Mouse (Mus musculus): ENCODE data around the gene Vwa5b2. TPM values are rescaled to one million over a fixed set of nuclear protein-coding genes. Genes with fewer than 3 reads are reported as not detected.

The Vwa5b2 gene
- polyA plus RNA-seq, 1 experiment, result 1.2 TPM

DNA sequence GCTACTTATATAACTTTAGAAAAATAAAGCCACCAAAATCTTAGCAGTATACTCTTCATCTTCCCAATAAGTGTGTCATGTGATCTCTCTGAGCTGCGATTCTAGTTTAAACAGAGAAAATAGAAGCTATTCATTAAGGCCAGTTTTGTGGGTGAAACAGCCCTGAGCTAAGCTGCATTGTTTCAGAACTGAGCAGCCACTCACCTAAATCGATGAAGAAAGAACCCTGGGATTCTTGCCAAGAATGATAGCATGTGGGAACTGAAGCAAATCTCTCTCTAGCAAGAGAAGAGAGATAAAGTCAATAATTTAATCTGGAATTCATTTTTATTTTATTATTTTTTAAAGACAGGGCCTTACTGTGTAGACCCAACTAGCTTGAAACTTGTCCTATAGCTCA lies 33.9 kb downstream of the Vwa5b2 start:
- Histone ChIP-seq H3K27me3 (ENCODE audit: control insufficient read depth, insufficient read depth, low read length, poor library complexity, severe bottlenecking) (no peaks in the 10 kb centered on the region), H3K27ac (ENCODE audit: insufficient read depth, low read length) (no peak overlapping the region), H3K36me3 (ENCODE audit: control insufficient read depth, insufficient read depth, low read length, poor library complexity, severe bottlenecking) (no peaks in the 10 kb centered on the region), H3K9ac (ENCODE audit: low read depth, poor library complexity, severe bottlenecking) (no peak overlapping the region), H3K4me1 (ENCODE audit: control insufficient read depth, insufficient read depth, low read length) (no peaks in the 10 kb centered on the region), H3K4me3 (ENCODE audit: low read depth, low read length) (no peak overlapping the region), H3K9me3 (replicated peaks; ENCODE audit: control insufficient read depth, insufficient read depth, low read length, poor library complexity, severe bottlenecking) (no peaks in the 10 kb centered on the region)
- TF ChIP-seq POLR2A (IDR thresholded peaks at IDR 0.05; ENCODE audit: insufficient read depth, low read length), result no peak
- no peak for TF ChIP-seq CTCF (IDR thresholded peaks at IDR 0.05; ENCODE audit: low read depth, low read length)
- TF ChIP-seq EP300 (IDR thresholded peaks at IDR 0.05; ENCODE audit: insufficient read depth, low read depth, low read length), result no peak

DNA sequence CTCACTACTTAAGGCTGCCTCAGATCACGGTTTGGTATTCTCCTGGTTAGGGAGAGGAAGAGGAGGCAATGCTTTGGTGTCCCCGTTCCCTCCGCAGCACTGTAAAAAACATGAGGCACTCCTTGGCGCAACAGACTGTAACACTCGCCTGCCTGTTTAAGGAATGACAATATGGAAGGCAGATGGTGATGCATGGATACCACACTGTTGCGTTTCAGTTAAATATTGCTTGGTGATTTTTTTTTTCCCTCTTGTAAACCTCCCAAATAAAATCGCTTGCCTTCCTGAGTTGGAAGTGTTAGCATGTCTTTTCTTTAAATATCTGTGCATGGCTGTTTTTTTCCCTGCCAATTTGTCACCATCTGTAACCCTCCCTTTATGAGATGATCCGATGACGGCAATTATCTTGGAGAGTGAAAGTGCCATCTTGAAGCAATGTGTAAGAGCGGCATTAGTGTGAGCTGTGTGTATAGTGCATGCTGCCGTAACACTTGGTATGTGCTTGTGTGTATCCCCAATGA lies 39.7 kb downstream of the Vwa5b2 start:
- H3K27me3 ChIP-seq (ENCODE audit: control insufficient read depth, insufficient read depth, low read length, poor library complexity, severe bottlenecking), result no peaks in the 10 kb centered on the region

DNA sequence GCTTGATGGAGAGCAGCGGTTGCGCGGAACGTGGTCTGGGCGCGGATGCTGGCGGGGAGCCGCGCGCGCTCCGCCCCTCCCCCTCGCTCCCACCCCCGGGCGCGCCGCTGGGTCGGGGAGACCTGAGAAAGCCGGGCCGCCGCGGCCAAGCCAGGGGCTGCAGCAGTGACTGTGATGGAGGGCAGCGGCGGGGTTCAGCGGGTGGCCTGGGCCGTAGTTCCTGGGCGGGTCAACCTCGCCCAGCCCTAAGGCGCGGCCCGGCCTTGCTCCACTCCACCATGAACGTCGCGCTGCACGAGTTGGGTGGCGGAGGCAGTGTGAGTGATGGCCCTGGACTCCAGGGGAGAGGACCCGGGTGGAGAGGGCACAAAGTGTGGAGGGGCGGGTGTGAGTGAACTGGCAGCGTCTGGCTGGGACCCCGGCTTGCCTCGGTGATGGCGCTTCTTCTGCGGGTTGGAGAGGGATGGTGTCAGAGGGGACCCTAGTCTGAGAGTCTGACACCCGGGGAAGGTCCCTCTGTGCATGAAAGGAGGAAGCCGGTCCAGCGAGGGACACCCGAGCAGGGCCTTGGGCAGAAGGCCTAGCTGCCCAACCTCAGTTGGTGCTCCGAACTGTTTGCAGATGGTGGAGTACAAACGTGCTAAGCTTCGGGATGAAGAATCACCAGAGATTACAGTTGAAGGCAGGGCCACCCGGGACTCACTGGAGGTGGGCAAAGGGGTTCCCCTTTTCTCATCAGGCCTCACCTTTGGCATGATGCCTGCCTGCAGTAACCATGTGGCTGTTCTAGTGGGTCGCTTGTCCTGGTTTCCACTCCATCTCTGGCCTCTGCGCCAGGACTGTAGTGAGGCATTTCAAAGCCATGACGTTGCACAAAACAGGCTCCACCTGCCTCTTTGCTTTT lies 40.7 kb downstream of the Vwa5b2 start, which contains the start of gene Ece2:
Ece2 (plus strand) TSS at position 98 of the 904 bp plus-strand sequence.
- Histone ChIP-seq H3K9me3 (replicated peaks; ENCODE audit: control insufficient read depth, insufficient read depth, low read length, poor library complexity, severe bottlenecking) (no peaks in the 10 kb centered on the region), H3K27ac (ENCODE audit: insufficient read depth, low read length) (no peak within 1 kb of the TSS), H3K27me3 (ENCODE audit: control insufficient read depth, insufficient read depth, low read length, poor library complexity, severe bottlenecking) (no peaks in the 10 kb centered on the region), H3K9ac (ENCODE audit: low read depth, poor library complexity, severe bottlenecking) (peak within 1 kb of the TSS; percentile 47), H3K36me3 (ENCODE audit: control insufficient read depth, insufficient read depth, low read length, poor library complexity, severe bottlenecking) (no peaks in the 10 kb centered on the region), H3K4me1 (ENCODE audit: control insufficient read depth, insufficient read depth, low read length) (peaks cover 2% of the 10 kb centered on the region), H3K4me3 (ENCODE audit: low read depth, low read length) (peak within 1 kb of the TSS; percentile 74)
- TF ChIP-seq EP300 (IDR thresholded peaks at IDR 0.05; ENCODE audit: insufficient read depth, low read depth, low read length) (no peak), POLR2A (IDR thresholded peaks at IDR 0.05; ENCODE audit: insufficient read depth, low read length) (no peak), CTCF (IDR thresholded peaks at IDR 0.05; ENCODE audit: low read depth, low read length) (no peak)

More for the DNA sequence above, 39.7 kb downstream of the Vwa5b2 start:
- H3K27ac ChIP-seq (ENCODE audit: insufficient read depth, low read length), result no peak overlapping the region
- H3K36me3 ChIP-seq (ENCODE audit: control insufficient read depth, insufficient read depth, low read length, poor library complexity, severe bottlenecking), result no peaks in the 10 kb centered on the region
- peak overlapping the region; percentile 47; the same call in 1 of the 2 replicates for H3K9ac ChIP-seq (ENCODE audit: low read depth, poor library complexity, severe bottlenecking)
- TF ChIP-seq POLR2A (IDR thresholded peaks at IDR 0.05; ENCODE audit: insufficient read depth, low read length) (no peak), EP300 (IDR thresholded peaks at IDR 0.05; ENCODE audit: insufficient read depth, low read depth, low read length) (no peak), CTCF (IDR thresholded peaks at IDR 0.05; ENCODE audit: low read depth, low read length) (no peak)
- H3K4me3 ChIP-seq (ENCODE audit: low read depth, low read length), result no peak overlapping the region
- no peaks in the 10 kb centered on the region for H3K9me3 ChIP-seq (replicated peaks; ENCODE audit: control insufficient read depth, insufficient read depth, low read length, poor library complexity, severe bottlenecking)
- H3K4me1 ChIP-seq (ENCODE audit: control insufficient read depth, insufficient read depth, low read length), result peaks cover 2% of the 10 kb centered on the region

DNA sequence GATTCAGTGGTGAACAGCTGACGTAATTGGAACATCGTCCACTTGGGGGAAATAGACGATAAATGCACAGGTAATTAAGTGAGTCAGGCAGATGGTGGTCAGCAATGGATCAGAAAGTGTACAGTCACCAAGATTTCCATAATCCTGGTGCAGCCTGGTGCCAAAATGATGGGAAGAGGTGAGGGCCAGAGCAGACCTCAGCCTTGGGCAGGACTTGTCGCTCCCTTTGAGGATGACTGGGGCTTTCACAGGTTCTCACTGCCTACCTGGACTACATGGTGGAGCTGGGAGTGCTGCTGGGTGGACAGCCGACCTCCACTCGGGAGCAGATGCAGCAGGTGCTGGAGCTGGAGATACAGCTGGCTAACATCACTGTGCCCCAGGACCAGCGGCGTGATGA lies 48.1 kb downstream of the Vwa5b2 start:
- H3K27ac ChIP-seq (ENCODE audit: insufficient read depth, low read length), result no peak overlapping the region
- no peaks in the 10 kb centered on the region for H3K27me3 ChIP-seq (ENCODE audit: control insufficient read depth, insufficient read depth, low read length, poor library complexity, severe bottlenecking)
- H3K4me3 ChIP-seq (ENCODE audit: low read depth, low read length), result no peak overlapping the region
- no peaks in the 10 kb centered on the region for H3K9me3 ChIP-seq (replicated peaks; ENCODE audit: control insufficient read depth, insufficient read depth, low read length, poor library complexity, severe bottlenecking)
- H3K9ac ChIP-seq (ENCODE audit: low read depth, poor library complexity, severe bottlenecking), result no peak overlapping the region
- no peaks in the 10 kb centered on the region for H3K36me3 ChIP-seq (ENCODE audit: control insufficient read depth, insufficient read depth, low read length, poor library complexity, severe bottlenecking)
- TF ChIP-seq CTCF (IDR thresholded peaks at IDR 0.05; ENCODE audit: low read depth, low read length) (no peak), EP300 (IDR thresholded peaks at IDR 0.05; ENCODE audit: insufficient read depth, low read depth, low read length) (no peak), POLR2A (IDR thresholded peaks at IDR 0.05; ENCODE audit: insufficient read depth, low read length) (no peak)
- H3K4me1 ChIP-seq (ENCODE audit: control insufficient read depth, insufficient read depth, low read length), result no peaks in the 10 kb centered on the region

DNA sequence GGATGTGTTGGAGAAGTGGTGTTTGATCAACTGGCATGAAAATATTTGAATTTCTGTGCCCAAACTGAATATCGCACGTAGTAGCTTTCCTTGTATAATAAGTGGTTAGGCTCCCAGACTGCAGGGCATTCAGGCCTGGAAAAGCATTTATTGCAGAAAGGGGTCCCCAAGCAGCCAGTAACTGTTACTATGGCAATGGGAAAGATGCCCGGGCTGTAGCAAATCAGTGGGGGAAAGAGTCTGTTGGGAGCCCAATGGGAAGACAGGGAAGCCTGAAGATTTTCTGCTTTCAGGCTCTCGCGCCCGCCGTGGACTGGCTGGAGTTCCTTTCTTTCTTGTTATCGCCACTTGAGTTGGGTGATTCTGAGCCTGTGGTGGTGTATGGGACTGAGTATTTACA lies 49.1 kb downstream of the Vwa5b2 start:
- no peak overlapping the region for H3K9ac ChIP-seq (ENCODE audit: low read depth, poor library complexity, severe bottlenecking)
- H3K4me1 ChIP-seq (ENCODE audit: control insufficient read depth, insufficient read depth, low read length), result no peaks in the 10 kb centered on the region
- no peak overlapping the region for H3K27ac ChIP-seq (ENCODE audit: insufficient read depth, low read length)
- H3K4me3 ChIP-seq (ENCODE audit: low read depth, low read length), result no peak overlapping the region
- TF ChIP-seq CTCF (IDR thresholded peaks at IDR 0.05; ENCODE audit: low read depth, low read length) (no peak), EP300 (IDR thresholded peaks at IDR 0.05; ENCODE audit: insufficient read depth, low read depth, low read length) (no peak), POLR2A (IDR thresholded peaks at IDR 0.05; ENCODE audit: insufficient read depth, low read length) (no peak)
- H3K27me3 ChIP-seq (ENCODE audit: control insufficient read depth, insufficient read depth, low read length, poor library complexity, severe bottlenecking), result no peaks in the 10 kb centered on the region
- no peaks in the 10 kb centered on the region for H3K36me3 ChIP-seq (ENCODE audit: control insufficient read depth, insufficient read depth, low read length, poor library complexity, severe bottlenecking)
- H3K9me3 ChIP-seq (replicated peaks; ENCODE audit: control insufficient read depth, insufficient read depth, low read length, poor library complexity, severe bottlenecking), result no peaks in the 10 kb centered on the region

DNA sequence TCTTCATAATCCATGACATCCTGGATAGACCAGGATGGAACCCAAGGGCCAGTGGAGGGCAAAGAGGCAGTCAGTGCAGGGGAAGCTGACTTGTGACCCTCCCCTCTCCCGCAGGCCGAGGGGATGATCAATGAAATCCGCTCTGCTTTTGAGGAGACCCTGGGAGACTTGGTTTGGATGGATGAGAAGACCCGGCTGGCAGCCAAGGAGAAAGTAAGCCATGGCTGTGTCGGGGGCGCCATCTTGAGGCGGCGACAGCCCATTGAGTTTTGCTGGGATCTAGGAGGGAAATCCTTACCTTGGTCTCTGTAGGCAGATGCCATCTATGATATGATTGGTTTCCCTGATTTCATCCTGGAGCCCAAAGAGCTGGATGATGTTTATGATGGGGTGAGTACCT lies 52.9 kb downstream of the Vwa5b2 start:
- Histone ChIP-seq H3K36me3 (ENCODE audit: control insufficient read depth, insufficient read depth, low read length, poor library complexity, severe bottlenecking) (no peaks in the 10 kb centered on the region), H3K4me3 (ENCODE audit: low read depth, low read length) (no peak overlapping the region), H3K27me3 (ENCODE audit: control insufficient read depth, insufficient read depth, low read length, poor library complexity, severe bottlenecking) (no peaks in the 10 kb centered on the region), H3K9ac (ENCODE audit: low read depth, poor library complexity, severe bottlenecking) (no peak overlapping the region), H3K9me3 (replicated peaks; ENCODE audit: control insufficient read depth, insufficient read depth, low read length, poor library complexity, severe bottlenecking) (no peaks in the 10 kb centered on the region), H3K4me1 (ENCODE audit: control insufficient read depth, insufficient read depth, low read length) (no peaks in the 10 kb centered on the region), H3K27ac (ENCODE audit: insufficient read depth, low read length) (no peak overlapping the region)
- no peak for TF ChIP-seq EP300 (IDR thresholded peaks at IDR 0.05; ENCODE audit: insufficient read depth, low read depth, low read length)
- peak; percentile 90 for TF ChIP-seq CTCF (IDR thresholded peaks at IDR 0.05; ENCODE audit: low read depth, low read length)
- no peak for TF ChIP-seq POLR2A (IDR thresholded peaks at IDR 0.05; ENCODE audit: insufficient read depth, low read length)
